Mouse (Mus musculus) mature B cell (primary cell): Measurements from ENCODE around the gene 1700037H04Rik.
"Not testable (repeated sequence)": the region's sequence is repeated elsewhere in the genome, so short reads cannot be mapped to it uniquely, and the experiment has no call there.

Experiments
- in situ Hi-C: fragments of 300-500 bp; cut with MboI; formaldehyde crosslinking; loops from 2 replicates; pipeline ENCODE4 v1.14.3; 2019

The 1700037H04Rik gene

GRCm38 (mm10) chr2:131127161-131127730, 32.6 kb downstream of the 1700037H04Rik start, which contains the start of gene Hspa12b:
TSS of gene Hspa12b (plus strand) at chr2:131127280.
- in situ Hi-C loops: no loop called here

GRCm38 (mm10) chr2:131125964-131126815, 33.7 kb downstream of the 1700037H04Rik start:
- in situ Hi-C loops: no loop called here

- in situ Hi-C loops: no loop called here
Measured at GRCm38 (mm10) chr2:131125157-131125963, 34.5 kb downstream of the 1700037H04Rik start.

GRCm38 (mm10) chr2:131124166-131124565, 35.7 kb downstream of the 1700037H04Rik start:
- in situ Hi-C loops: no loop called here

DNA sequence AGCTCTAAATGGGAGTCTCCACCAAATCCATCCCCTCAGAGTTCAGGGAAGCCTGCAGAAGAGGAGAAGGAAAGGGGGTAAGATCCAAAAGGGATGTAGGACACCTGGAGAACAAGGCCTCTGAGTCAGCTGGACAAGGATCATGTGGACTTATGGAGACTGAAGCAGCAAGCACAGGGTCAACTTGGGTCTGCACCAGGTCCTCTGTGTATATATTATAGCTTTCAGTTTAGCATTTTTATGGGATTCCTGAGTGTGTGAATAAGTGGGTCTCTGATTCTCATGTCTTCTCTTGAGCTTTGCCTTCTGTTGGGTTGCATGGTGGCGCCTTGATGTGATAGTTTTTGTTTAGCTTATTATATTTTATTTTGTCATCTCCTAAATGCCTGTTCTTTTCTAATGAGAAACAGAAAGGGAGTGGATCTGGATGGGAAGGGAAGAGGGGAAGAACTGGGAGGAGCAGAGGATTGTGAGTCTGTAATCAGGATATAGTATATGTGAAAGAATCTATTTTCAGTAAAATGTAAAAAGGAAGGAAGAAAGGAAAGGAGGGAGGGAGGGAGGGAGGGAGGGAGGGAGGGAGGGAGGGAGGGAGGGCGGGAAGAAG, 40.8 kb downstream of the 1700037H04Rik start:
- in situ Hi-C loops: no loop called here

GRCm38 (mm10) chr2:131105989-131106388, 53.9 kb downstream of the 1700037H04Rik start:
- in situ Hi-C loops: no loop called here

DNA sequence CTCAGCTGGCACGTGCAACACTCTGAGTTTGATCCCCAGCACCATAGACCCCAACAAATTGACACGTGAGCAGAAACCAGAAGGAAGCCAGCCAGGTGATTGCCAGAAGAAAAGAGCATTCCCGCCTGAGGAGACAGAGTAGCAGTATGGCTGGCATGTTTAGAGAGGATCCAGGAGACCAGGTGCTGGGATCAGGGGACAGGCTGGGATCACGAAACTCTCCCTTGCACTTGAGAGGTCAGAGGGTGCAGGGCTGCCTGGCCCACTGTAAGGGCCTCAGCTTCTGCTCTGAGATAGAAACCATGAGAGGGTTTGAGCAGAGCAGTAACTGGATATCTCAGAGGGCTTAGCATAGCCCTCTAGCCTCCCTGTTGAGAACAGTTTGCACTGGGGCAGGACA, 54.8 kb downstream of the 1700037H04Rik start:
- in situ Hi-C loops: not testable (repeated sequence)

- in situ Hi-C loops: no loop called here
Measured at GRCm38 (mm10) chr2:131104021-131104420, 55.9 kb downstream of the 1700037H04Rik start.

- in situ Hi-C loops: no loop called here
Measured at GRCm38 (mm10) chr2:131101530-131101929, 58.4 kb downstream of the 1700037H04Rik start.

DNA sequence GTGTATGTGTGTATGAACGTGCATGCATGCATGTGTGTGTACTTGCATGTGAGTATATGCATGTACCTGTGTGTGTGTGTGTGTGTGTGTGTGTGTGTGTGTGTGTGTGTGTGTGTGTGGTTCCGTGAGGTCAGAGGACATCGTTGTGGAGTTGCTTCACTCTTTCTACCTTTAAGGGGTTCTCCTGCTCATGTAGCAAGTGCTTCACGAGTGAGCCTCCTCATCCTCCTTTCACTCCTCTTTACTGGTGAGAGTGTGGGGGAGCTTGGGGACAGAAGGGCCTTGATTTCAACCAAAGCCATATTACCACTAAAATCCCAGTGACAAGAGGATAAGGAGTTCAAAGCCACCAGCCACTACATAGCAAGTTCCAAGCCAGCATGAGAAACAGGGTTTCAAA, 62.8 kb downstream of the 1700037H04Rik start:
- in situ Hi-C loops: loop anchor here (5.0 kb wide), 1 partner anchor 155 kb away; no protein-coding TSS in a partner anchor
